Mouse (Mus musculus) embryo, embryonic 11.5 days (tissue): ENCODE measurements around the gene Rom1.
A peak's percentile ranks its signal among the peaks of the same experiment; 100 is the strongest.

Experiments
- DNase-seq: peaks from one replicate; pipeline ENCODE4 v3.0.0-alpha.2; 2012; ENCODE audit warnings: low read depth, low spot score

The Rom1 gene

GRCm38 (mm10) chr19:8942276-8942964 is 13.3 kb upstream of the Rom1 start:
- DNase-seq = no peak

- peak; percentile 95 for DNase-seq
Measured at GRCm38 (mm10) chr19:8941515-8942217, 12.5 kb upstream of the Rom1 start, which contains the start of gene Mta2. Mta2 (plus strand) TSS chr19:8941875.

GRCm38 (mm10) chr19:8941136-8941514 is 12.0 kb upstream of the Rom1 start:
- no peak for DNase-seq

GRCm38 (mm10) chr19:8940526-8941133 is 11.5 kb upstream of the Rom1 start:
- no peak for DNase-seq

- no peak for DNase-seq
Measured at GRCm38 (mm10) chr19:8936736-8937135, 7.6 kb upstream of the Rom1 start.

GRCm38 (mm10) chr19:8930771-8931170 is 1.6 kb upstream of the Rom1 start:
- no peak for DNase-seq

GRCm38 (mm10) chr19:8930117-8930516 is 961 bp upstream of the Rom1 start:
- DNase-seq = no peak

GRCm38 (mm10) chr19:8928689-8929223 is 400 bp downstream of the Rom1 start:
- no peak for DNase-seq

- no peak for DNase-seq
Measured at GRCm38 (mm10) chr19:8927891-8928525, 1.1 kb downstream of the Rom1 start.

GRCm38 (mm10) chr19:8926766-8927165 is 2.4 kb downstream of the Rom1 start:
- no peak for DNase-seq

GRCm38 (mm10) chr19:8921741-8922140 is 7.4 kb downstream of the Rom1 start:
- DNase-seq = no peak

- no peak for DNase-seq
Measured at GRCm38 (mm10) chr19:8920836-8921291, 8.3 kb downstream of the Rom1 start.

- DNase-seq = peak; percentile 86
Measured at GRCm38 (mm10) chr19:8920073-8920736, 9.0 kb downstream of the Rom1 start, which contains the start of gene B3gat3. B3gat3 (plus strand) TSS chr19:8920374.

GRCm38 (mm10) chr19:8919684-8920072 is 9.5 kb downstream of the Rom1 start:
- DNase-seq = no peak

GRCm38 (mm10) chr19:8919000-8919399 is 10.2 kb downstream of the Rom1 start:
- DNase-seq = no peak

GRCm38 (mm10) chr19:8914212-8914611 is 14.9 kb downstream of the Rom1 start:
- DNase-seq = no peak

GRCm38 (mm10) chr19:8911810-8912209 is 17.3 kb downstream of the Rom1 start:
- DNase-seq = no peak

- DNase-seq = no peak
Measured at GRCm38 (mm10) chr19:8908531-8908930, 20.6 kb downstream of the Rom1 start.

- DNase-seq = no peak
Measured at GRCm38 (mm10) chr19:8903412-8903811, 25.7 kb downstream of the Rom1 start.

GRCm38 (mm10) chr19:8899079-8899478 is 30.1 kb downstream of the Rom1 start:
- DNase-seq = no peak

- DNase-seq = no peak
Measured at GRCm38 (mm10) chr19:8898576-8898975, 30.6 kb downstream of the Rom1 start.
